Mouse (Mus musculus): ENCODE results near the gene Hsbp1. TPM values are rescaled to one million over a fixed set of nuclear protein-coding genes. Genes with fewer than 3 reads are reported as not detected.
A peak's percentile ranks its signal among the peaks of the same experiment; 100 is the strongest.
"Not testable (repeated sequence)": the region's sequence is repeated elsewhere in the genome, so short reads cannot be mapped to it uniquely, and the experiment has no call there.

Hsbp1 gene
- 256 and 259 TPM in 2 replicates for polyA plus RNA-seq (2015; fragmentation: Nextera tagmentation; extraction: Ambion mirVana)

DNA sequence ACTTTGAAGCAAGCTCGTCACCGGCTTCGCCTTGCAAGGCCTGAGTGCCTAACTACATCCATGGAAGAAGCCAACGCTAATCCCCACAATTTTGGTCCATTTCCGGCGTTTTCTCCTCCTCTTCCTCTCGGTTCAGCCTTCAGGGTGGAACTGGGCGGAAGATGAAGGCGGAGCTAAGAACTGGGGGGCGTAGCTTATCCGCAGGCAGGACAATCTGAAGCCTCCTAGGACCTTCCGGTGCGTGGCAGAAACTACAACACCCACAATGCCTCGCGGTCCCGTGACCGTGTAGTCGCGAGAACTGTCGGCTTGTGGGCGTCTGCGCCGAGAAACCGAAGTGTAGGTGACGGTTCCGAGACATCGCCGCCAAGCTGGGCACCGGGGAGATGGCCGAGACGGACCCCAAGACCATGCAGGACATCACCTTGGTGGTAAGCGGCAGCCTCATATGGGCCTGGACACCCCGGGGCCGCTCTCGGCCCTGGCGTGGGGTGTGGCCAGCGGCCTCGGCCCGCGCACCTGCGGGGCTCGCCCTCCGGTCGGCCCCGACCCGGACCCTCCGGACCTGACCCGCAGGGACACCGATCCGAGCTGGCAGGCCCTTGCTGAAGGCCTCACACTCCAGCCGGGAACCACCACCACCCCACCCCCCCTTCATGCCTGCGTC, at the start of gene Hsbp1:
TSS of gene Hsbp1 (plus strand) at position 299 of the 667 bp plus-strand sequence.
- H3K4me2 ChIP-seq (replicated peaks; ENCODE audit: low read depth), result peak within 1 kb of the TSS; percentile 92
- H3K36me3 ChIP-seq (ENCODE audit: control insufficient read depth, insufficient read depth), result peaks cover 26% of the 10 kb centered on the region
- no peaks in the 10 kb centered on the region; the same call in 1 of the 2 replicates for H3K4me1 ChIP-seq (replicated peaks; ENCODE audit: control insufficient read depth, insufficient read depth, low read length)
- H3K27ac ChIP-seq (ENCODE audit: low read depth, low read length), result peak within 1 kb of the TSS; percentile 35; the same call in 1 of the 2 replicates
- no peak; the same call in 1 of the 2 replicates for TF ChIP-seq CTCF (IDR thresholded peaks at IDR 0.05; ENCODE audit: low read depth)
- H3K27me3 ChIP-seq (replicated peaks; ENCODE audit: control insufficient read depth, insufficient read depth, low read length), result no peaks in the 10 kb centered on the region
- 0 out of 2 replicates have a peak, but pooled peaks cover 3% of the 10 kb centered on the region for H3K9me3 ChIP-seq (ENCODE audit: control insufficient read depth)
- H3K4me3 ChIP-seq (ENCODE audit: low read depth, low read length), result peak within 1 kb of the TSS; percentile 100
- 2% methylated on average over 52 of the region's 52 CpGs for WGBS
- H3K9ac ChIP-seq (ENCODE audit: low read depth, low read length), result peak within 1 kb of the TSS; percentile 97
- peak; percentile 97 for ATAC-seq

DNA sequence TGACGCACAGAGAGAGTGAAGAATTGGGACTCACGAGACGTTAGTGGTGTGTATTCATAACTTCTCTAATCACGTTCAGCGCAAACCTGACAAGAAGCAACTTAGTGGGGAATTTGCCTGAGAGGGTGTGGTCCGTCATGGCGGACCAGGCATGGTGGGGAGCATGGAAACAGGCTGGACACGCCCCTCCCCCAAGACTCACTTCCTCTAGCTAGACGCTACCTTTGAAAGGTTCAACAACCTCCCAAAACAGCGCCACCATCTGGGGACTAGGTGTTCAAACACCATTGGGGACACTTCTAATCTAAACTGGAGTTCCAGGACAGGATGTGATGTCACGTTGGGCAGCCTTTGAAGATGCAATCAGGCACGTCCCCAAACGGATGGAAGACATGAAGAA, 48.8 kb upstream of the Hsbp1 start:
- ATAC-seq, result no peak
- no peak overlapping the region for H3K9ac ChIP-seq (ENCODE audit: low read depth, low read length)
- no peak overlapping the region for H3K27ac ChIP-seq (ENCODE audit: low read depth, low read length)
- H3K4me1 ChIP-seq (replicated peaks; ENCODE audit: control insufficient read depth, insufficient read depth, low read length), result no peaks in the 10 kb centered on the region
- H3K9me3 ChIP-seq (ENCODE audit: control insufficient read depth), result peaks cover 4% of the 10 kb centered on the region; the same call in 1 of the 2 replicates
- H3K27me3 ChIP-seq (replicated peaks; ENCODE audit: control insufficient read depth, insufficient read depth, low read length), result no peaks in the 10 kb centered on the region
- H3K4me2 ChIP-seq (replicated peaks; ENCODE audit: low read depth), result no peak overlapping the region
- H3K36me3 ChIP-seq (ENCODE audit: control insufficient read depth, insufficient read depth), result no peaks in the 10 kb centered on the region
- WGBS, result 82% methylated on average over 13 of the region's 13 CpGs
- no peak overlapping the region for H3K4me3 ChIP-seq (ENCODE audit: low read depth, low read length)
- no peak for TF ChIP-seq CTCF (IDR thresholded peaks at IDR 0.05; ENCODE audit: low read depth)

DNA sequence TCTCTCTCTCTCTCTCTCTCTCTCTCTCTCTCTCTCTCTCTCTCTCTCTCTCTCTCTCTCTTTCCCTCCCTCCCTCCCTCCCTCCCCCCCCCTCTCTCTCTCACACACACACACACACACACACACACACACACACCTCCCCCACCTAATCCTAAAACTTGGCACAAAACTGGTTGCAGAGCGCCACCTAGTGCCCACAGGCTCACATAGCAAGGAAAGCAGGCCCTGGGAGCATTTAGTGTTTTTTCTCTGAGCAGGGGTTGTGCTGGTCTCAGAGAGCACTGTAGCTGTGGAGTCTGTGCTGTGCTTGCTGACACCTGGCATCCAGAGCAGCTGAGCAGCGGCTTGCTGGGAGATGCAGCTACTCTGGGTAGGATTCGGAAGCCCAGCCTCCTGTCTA, 46.5 kb upstream of the Hsbp1 start:
- H3K27me3 ChIP-seq (replicated peaks; ENCODE audit: control insufficient read depth, insufficient read depth, low read length); H3K9ac ChIP-seq (ENCODE audit: low read depth, low read length); H3K4me3 ChIP-seq (ENCODE audit: low read depth, low read length); H3K36me3 ChIP-seq (ENCODE audit: control insufficient read depth, insufficient read depth); H3K27ac ChIP-seq (ENCODE audit: low read depth, low read length); H3K9me3 ChIP-seq (ENCODE audit: control insufficient read depth); H3K4me2 ChIP-seq (replicated peaks; ENCODE audit: low read depth); H3K4me1 ChIP-seq (replicated peaks; ENCODE audit: control insufficient read depth, insufficient read depth, low read length); ATAC-seq: not testable (repeated sequence)
- peak; percentile 75 for TF ChIP-seq CTCF (IDR thresholded peaks at IDR 0.05; ENCODE audit: low read depth)
- 25% methylated on average over 3 of the region's 3 CpGs for WGBS

DNA sequence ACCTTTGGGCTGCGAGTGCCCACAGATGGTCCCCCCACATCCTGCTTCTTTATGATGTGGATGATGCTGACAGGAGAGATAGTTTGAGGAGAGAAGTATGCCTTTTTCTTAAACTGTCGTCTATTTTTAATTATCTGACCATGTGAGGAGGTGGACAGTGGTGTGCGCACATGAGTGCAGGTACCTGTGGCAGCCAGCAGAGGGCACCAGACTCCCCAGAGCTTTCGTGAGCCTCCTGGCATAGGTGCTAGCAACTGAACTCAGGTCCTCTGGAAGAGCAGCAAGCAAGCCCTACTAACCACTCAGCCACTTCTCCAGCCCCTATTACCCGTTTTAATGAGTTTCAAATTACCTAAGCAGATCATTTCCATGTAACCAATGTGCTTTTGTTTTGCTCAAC, 44.0 kb upstream of the Hsbp1 start:
- H3K27ac ChIP-seq (ENCODE audit: low read depth, low read length), result no peak overlapping the region
- H3K4me2 ChIP-seq (replicated peaks; ENCODE audit: low read depth), result no peak overlapping the region
- no peaks in the 10 kb centered on the region for H3K27me3 ChIP-seq (replicated peaks; ENCODE audit: control insufficient read depth, insufficient read depth, low read length)
- ATAC-seq, result no peak
- H3K9ac ChIP-seq (ENCODE audit: low read depth, low read length), result no peak overlapping the region
- H3K4me1 ChIP-seq (replicated peaks; ENCODE audit: control insufficient read depth, insufficient read depth, low read length), result no peaks in the 10 kb centered on the region
- H3K9me3 ChIP-seq (ENCODE audit: control insufficient read depth), result peaks cover 6% of the 10 kb centered on the region; the same call in 1 of the 2 replicates
- no peak overlapping the region for H3K4me3 ChIP-seq (ENCODE audit: low read depth, low read length)
- 85% methylated on average over 5 of the region's 5 CpGs for WGBS
- H3K36me3 ChIP-seq (ENCODE audit: control insufficient read depth, insufficient read depth), result no peaks in the 10 kb centered on the region
- TF ChIP-seq CTCF (IDR thresholded peaks at IDR 0.05; ENCODE audit: low read depth), result peak; percentile 28

DNA sequence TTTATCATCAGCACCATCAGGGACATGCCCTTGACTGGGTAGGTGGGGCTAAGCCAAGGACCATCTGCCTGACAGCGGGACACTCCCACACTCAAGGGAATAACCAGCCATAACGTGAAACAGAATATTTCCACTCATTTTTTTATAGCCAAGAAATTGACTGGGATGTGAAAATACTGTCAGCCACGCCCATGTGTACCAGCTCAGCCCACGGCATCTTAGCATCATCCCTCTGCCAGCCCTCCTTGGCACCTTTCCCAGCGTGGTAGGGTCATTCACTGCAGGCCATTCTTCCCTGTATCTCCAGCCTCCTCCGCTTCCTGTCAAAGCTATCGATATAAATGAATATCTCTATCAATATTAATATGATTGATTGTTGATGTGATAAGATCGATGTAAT, 40.1 kb upstream of the Hsbp1 start:
- no peaks in the 10 kb centered on the region for H3K36me3 ChIP-seq (ENCODE audit: control insufficient read depth, insufficient read depth)
- no peak overlapping the region for H3K4me3 ChIP-seq (ENCODE audit: low read depth, low read length)
- 78% methylated on average over 8 of the region's 8 CpGs for WGBS
- no peak overlapping the region for H3K9ac ChIP-seq (ENCODE audit: low read depth, low read length)
- no peaks in the 10 kb centered on the region for H3K4me1 ChIP-seq (replicated peaks; ENCODE audit: control insufficient read depth, insufficient read depth, low read length)
- peaks cover 6% of the 10 kb centered on the region; the same call in 1 of the 2 replicates for H3K9me3 ChIP-seq (ENCODE audit: control insufficient read depth)
- H3K27ac ChIP-seq (ENCODE audit: low read depth, low read length), result no peak overlapping the region
- TF ChIP-seq CTCF (IDR thresholded peaks at IDR 0.05; ENCODE audit: low read depth), result no peak
- H3K4me2 ChIP-seq (replicated peaks; ENCODE audit: low read depth), result no peak overlapping the region
- no peak for ATAC-seq
- H3K27me3 ChIP-seq (replicated peaks; ENCODE audit: control insufficient read depth, insufficient read depth, low read length), result no peaks in the 10 kb centered on the region

DNA sequence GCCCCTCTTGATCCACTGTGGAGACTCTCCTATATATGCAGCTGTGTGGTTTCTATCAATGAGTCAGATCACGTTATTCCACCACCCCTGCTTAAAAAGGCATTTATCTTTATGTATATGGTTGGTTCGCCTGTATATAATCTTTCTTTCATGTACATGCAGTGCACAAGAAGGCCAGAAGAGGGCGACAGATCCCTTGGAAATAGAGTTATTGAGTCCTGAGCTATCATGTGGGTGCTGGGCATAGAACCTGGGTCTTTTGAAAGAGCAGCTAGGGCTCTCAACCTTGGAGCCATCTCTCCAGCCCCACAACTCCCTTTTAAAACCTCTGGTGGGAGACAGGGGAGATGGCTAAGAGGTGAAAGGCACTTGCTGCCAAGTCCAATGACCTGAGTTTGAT, 32.9 kb upstream of the Hsbp1 start:
- Histone ChIP-seq H3K4me3 (ENCODE audit: low read depth, low read length) (no peak overlapping the region), H3K27ac (ENCODE audit: low read depth, low read length) (no peak overlapping the region), H3K9ac (ENCODE audit: low read depth, low read length) (no peak overlapping the region), H3K36me3 (ENCODE audit: control insufficient read depth, insufficient read depth) (no peaks in the 10 kb centered on the region), H3K27me3 (replicated peaks; ENCODE audit: control insufficient read depth, insufficient read depth, low read length) (no peaks in the 10 kb centered on the region), H3K4me1 (replicated peaks; ENCODE audit: control insufficient read depth, insufficient read depth, low read length) (no peaks in the 10 kb centered on the region), H3K4me2 (replicated peaks; ENCODE audit: low read depth) (no peak overlapping the region), H3K9me3 (ENCODE audit: control insufficient read depth) (no peaks in the 10 kb centered on the region)
- WGBS, result 20% methylated on average over 3 of the region's 3 CpGs
- TF ChIP-seq CTCF (IDR thresholded peaks at IDR 0.05; ENCODE audit: low read depth), result peak; percentile 68
- ATAC-seq, result no peak

All from intestine, postnatal 0 days (tissue).